Mouse (Mus musculus) macrophage (primary cell): ENCODE results near the gene Tmem263. TPM values are rescaled to one million over a fixed set of nuclear protein-coding genes. Genes with fewer than 3 reads are reported as not detected.

ENCODE experiments used
- H3K27ac ChIP-seq: fragments of 350-480 bp; formaldehyde crosslinking; 2 replicates; pipeline ENCODE4 v1.9.0; 2021
- H3K36me3 ChIP-seq: fragments of 350-480 bp; formaldehyde crosslinking; 2 replicates; pipeline ENCODE4 v1.9.0; 2021; ENCODE audit errors: inconsistent target
- H3K4me3 ChIP-seq: fragments of 350-480 bp; formaldehyde crosslinking; 2 replicates; pipeline ENCODE4 v1.9.0; 2021; ENCODE audit errors: inconsistent target
- H3K79me2 ChIP-seq: fragments of 350-480 bp; formaldehyde crosslinking; 2 replicates; pipeline ENCODE4 v1.9.0; 2021; ENCODE audit errors: inconsistent target
- WGBS: methylation state at CpG from one replicate; pipeline ENCODE4 v1.1.7; 2026; ENCODE audit warnings: inconsistent platforms; ENCODE audit not compliant: missing documents; 5-methylcytosine and 5-hydroxymethylcytosine counted together
- polyA plus RNA-seq: library from polyadenylated mRNA; stranded (reverse); fragments of 250-400 nt; gene quantifications from 3 replicates; pipeline ENCODE4 v1.2.4, GENCODE M21; 2018; ENCODE audit warnings: inconsistent platforms

The Tmem263 gene
- polyA plus RNA-seq, 1 experiment from 2014 or later: 4.3 TPM

- Histone ChIP-seq H3K4me3 (no peak overlapping the region), H3K27ac (no peak overlapping the region), H3K79me2 (no peaks in the 10 kb centered on the region), H3K36me3 (no peaks in the 10 kb centered on the region)
- 25% methylated on average over 2 of the region's 2 CpGs for WGBS
These were observed 51.8 kb downstream of the Tmem263 start for GRCm38 (mm10) chr10:85154195-85154594.

DNA sequence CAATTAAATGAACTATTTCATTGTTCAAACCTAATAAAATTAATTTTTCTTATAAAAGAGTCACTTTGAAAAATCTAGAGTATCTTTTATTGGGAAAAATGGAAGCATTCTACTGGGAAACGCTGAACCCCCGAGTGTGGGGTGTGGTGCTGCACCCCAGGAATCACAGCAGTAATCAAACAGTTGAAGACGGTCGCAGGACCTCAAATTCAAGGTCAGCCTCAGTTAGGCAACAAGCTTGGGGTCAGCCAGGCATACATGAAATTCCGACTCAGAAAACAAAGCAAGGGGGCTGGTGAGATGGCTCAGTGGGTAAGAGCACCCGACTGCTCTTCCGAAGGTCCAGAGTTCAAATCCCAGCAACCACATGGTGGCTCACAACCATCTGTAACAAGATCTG is 55.0 kb downstream of the Tmem263 start:
- H3K36me3 ChIP-seq: no peaks in the 10 kb centered on the region
- no peak overlapping the region for H3K27ac ChIP-seq
- H3K4me3 ChIP-seq: no peak overlapping the region
- H3K79me2 ChIP-seq: no peaks in the 10 kb centered on the region
- 96% methylated on average over 7 of the region's 7 CpGs for WGBS

GRCm38 (mm10) chr10:85159989-85160619 is 57.7 kb downstream of the Tmem263 start:
- Histone ChIP-seq H3K79me2 (no peaks in the 10 kb centered on the region), H3K36me3 (no peaks in the 10 kb centered on the region), H3K27ac (no peak overlapping the region), H3K4me3 (no peak overlapping the region)
- WGBS: 100% methylated on average over 1 of the region's 1 CpGs

DNA sequence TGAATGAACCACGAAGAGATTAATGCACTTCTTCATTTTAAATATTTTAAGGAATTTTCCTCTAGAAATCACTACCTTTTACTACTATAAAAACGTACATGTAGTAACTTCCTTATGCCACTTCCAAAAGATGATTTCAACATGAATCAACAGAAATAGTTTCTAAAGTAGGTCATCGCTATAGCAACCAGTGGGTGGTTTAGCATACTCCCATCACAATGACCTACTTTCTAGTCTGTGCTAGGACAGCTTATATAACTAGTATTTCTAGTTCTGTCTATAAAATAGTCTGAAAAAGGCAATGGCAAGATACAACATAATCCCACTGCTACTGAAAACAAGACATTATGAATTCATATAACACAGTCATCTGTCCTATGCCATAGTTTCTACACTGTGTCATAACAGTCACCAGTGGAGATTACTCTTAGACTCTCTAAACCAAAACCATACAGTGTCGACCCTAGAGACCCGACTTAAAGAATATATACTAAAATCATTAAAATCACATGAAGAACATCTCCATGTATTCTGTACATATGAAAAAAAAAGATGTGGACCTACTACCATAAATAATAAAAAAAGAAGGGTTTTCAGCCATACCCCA is 59.4 kb downstream of the Tmem263 start:
- WGBS: 70% methylated on average over 5 of the region's 5 CpGs
- no peaks in the 10 kb centered on the region for H3K36me3 ChIP-seq
- H3K27ac ChIP-seq: no peak overlapping the region
- no peaks in the 10 kb centered on the region for H3K79me2 ChIP-seq
- no peak overlapping the region for H3K4me3 ChIP-seq

DNA sequence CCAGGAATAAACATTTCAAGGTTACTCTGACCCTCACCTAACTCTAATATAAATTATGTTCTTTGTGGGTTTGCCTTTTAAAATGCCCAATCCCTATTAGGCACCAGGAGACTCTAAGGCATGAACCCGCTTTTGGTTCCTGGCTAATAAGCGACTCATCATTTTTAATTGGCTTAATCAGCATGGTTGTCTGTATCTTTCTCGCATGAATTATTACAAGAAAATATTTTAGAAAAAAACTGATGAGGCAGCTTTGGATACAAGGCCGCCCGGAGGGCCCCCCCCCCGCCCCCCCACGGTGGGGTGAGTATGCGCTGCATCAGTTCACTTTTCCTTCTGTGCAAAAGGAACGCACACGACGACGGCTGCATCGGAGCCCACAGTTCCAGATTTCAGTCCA is 62.4 kb downstream of the Tmem263 start:
- H3K4me3 ChIP-seq: no peak overlapping the region
- no peaks in the 10 kb centered on the region for H3K79me2 ChIP-seq
- 91% methylated on average over 13 of the region's 13 CpGs for WGBS
- no peaks in the 10 kb centered on the region for H3K36me3 ChIP-seq
- no peak overlapping the region for H3K27ac ChIP-seq

DNA sequence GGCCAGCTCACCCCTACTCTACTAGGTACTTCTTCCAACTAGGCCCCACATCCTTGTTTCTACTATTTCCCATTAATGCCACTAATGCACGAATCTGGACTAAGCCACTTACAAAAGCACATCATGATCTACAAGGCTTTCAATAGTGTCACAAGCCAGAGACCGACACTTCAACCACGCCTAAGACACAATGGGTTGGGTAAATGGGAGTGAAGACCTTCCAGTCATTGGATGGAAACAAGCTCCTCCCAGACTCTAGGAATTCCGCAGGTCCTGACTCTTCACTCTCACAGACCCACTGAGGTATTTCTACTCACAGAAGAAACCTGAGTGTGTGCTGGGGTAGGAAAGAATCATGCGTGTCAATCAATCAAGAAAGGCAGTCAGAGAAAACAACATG is 62.9 kb downstream of the Tmem263 start:
- Histone ChIP-seq H3K27ac (no peak overlapping the region), H3K4me3 (no peak overlapping the region), H3K79me2 (no peaks in the 10 kb centered on the region), H3K36me3 (no peaks in the 10 kb centered on the region)
- WGBS: 98% methylated on average over 5 of the region's 5 CpGs

Other genes starting within 250 kb of the Tmem263 start
- 6.9 to 8.5 TPM (median 7.7 TPM) in 3 replicates for gene Ric8b, start 185.0 kb upstream of the Tmem263 start, polyA plus RNA-seq
- gene Fhl4, start 132 bp upstream of the Tmem263 start, polyA plus RNA-seq: 0.10 to 0.14 TPM in 2 of 3 replicates, not detected in the other
- gene Mterf2, start 25.4 kb downstream of the Tmem263 start, polyA plus RNA-seq: not detected in 3 replicates
- gene Cry1, start 82.4 kb downstream of the Tmem263 start, polyA plus RNA-seq: 3.4 to 5.7 TPM (median 3.9 TPM) in 3 replicates